Mouse (Mus musculus) kidney, adult 2 months (tissue): ENCODE measurements around the gene H2afz. TPM values are rescaled to one million over a fixed set of nuclear protein-coding genes. Genes with fewer than 3 reads are reported as not detected.

ENCODE experiments used
- DNase-seq: peaks from one replicate; pipeline ENCODE4 v3.0.0; 2021
- H3K27ac ChIP-seq: fragments of 200-500 bp; 2 replicates; pipeline ENCODE4 v1.5.1; 2012; ENCODE audit warnings: low read depth, low read length, control low read depth, inconsistent platforms; ENCODE audit not compliant: insufficient read depth
- H3K27me3 ChIP-seq: fragments of 200-500 bp; replicated peaks from 2 replicates; pipeline ENCODE4 v1.6.1; 2012; ENCODE audit warnings: mild to moderate bottlenecking, moderate library complexity, low read length, inconsistent platforms; ENCODE audit not compliant: control insufficient read depth, insufficient read depth
- H3K36me3 ChIP-seq: fragments of 200-500 bp; 2 replicates; pipeline ENCODE4 v1.6.1; 2012; ENCODE audit warnings: mild to moderate bottlenecking, moderate library complexity, low read length, inconsistent platforms; ENCODE audit not compliant: control insufficient read depth, insufficient read depth
- H3K4me1 ChIP-seq: fragments of 200-500 bp; 2 replicates; pipeline ENCODE4 v1.6.1; 2011; ENCODE audit warnings: low read length; ENCODE audit not compliant: control insufficient read depth, insufficient read depth
- H3K4me3 ChIP-seq: fragments of 200-500 bp; 2 replicates; pipeline ENCODE4 v1.5.1; 2011; ENCODE audit warnings: mild to moderate bottlenecking, low read depth, low read length, control low read depth; ENCODE audit not compliant: insufficient read depth
- CTCF ChIP-seq: fragments of 200-500 bp; conservative IDR thresholded peaks from 2 replicates; pipeline ENCODE4 v1.5.1; 2011; ENCODE audit warnings: low read depth, mild to moderate bottlenecking, control low read depth, low read length, moderate library complexity, mixed read lengths; ENCODE audit not compliant: insufficient read depth, insufficient read length
- POLR2A ChIP-seq: fragments of 200-500 bp; IDR thresholded peaks from one replicate; pipeline ENCODE4 v1.6.1; 2011; ENCODE audit warnings: low read depth, low read length, control low read depth
- WGBS: fragments of 180-500 bp; shearing (Covaris S2); methylation state at CpG from one replicate; pipeline ENCODE4 v1.1.7; 2018; 5-methylcytosine and 5-hydroxymethylcytosine counted together
- polyA plus RNA-seq: library from polyadenylated mRNA; depleted of rRNA; stranded (reverse); fragments of >200 nt; gene quantifications from 2 replicates; pipeline ENCODE4 v1.2.3, GENCODE M21; 2012; rRNA removed

H2afz gene
- polyA plus RNA-seq: 365 and 439 TPM in 2 replicates

- peak; percentile 99 for DNase-seq
- Histone ChIP-seq H3K27me3 (no peaks in the 10 kb centered on the region), H3K27ac (peak within 1 kb of the TSS; percentile 93), H3K36me3 (no peaks in the 10 kb centered on the region), H3K4me3 (peak within 1 kb of the TSS; percentile 92), H3K4me1 (no peaks in the 10 kb centered on the region; the same call in 1 of the 2 replicates)
- 4% methylated on average over 102 of the region's 115 CpGs for WGBS
- TF ChIP-seq CTCF: no peak
- TF ChIP-seq POLR2A: peak; percentile 81
Observed at GRCm38 (mm10) chr3:137864124-137864987, at the start of gene H2afz. Gene H2afz (plus strand): TSS chr3:137864487.

GRCm38 (mm10) chr3:137818713-137819112, 45.6 kb upstream of the H2afz start:
- TF ChIP-seq POLR2A (no peak), CTCF (no peak)
- H3K27ac ChIP-seq: no peak overlapping the region
- WGBS: 23% methylated on average over 4 of the region's 4 CpGs
- H3K27me3 ChIP-seq: no peaks in the 10 kb centered on the region
- DNase-seq: peak; percentile 21
- H3K36me3 ChIP-seq: no peaks in the 10 kb centered on the region
- H3K4me3 ChIP-seq: no peak overlapping the region
- H3K4me1 ChIP-seq: no peaks in the 10 kb centered on the region

GRCm38 (mm10) chr3:137820688-137821467, 43.4 kb upstream of the H2afz start:
- H3K36me3 ChIP-seq: no peaks in the 10 kb centered on the region
- H3K27ac ChIP-seq: no peak overlapping the region
- TF ChIP-seq CTCF: no peak
- TF ChIP-seq POLR2A: no peak
- no peak for DNase-seq
- WGBS: 82% methylated on average over 6 of the region's 6 CpGs
- H3K4me3 ChIP-seq: no peak overlapping the region
- no peaks in the 10 kb centered on the region for H3K27me3 ChIP-seq
- no peaks in the 10 kb centered on the region for H3K4me1 ChIP-seq

- Histone ChIP-seq H3K4me1 (no peaks in the 10 kb centered on the region), H3K27ac (no peak overlapping the region), H3K27me3 (no peaks in the 10 kb centered on the region), H3K36me3 (no peaks in the 10 kb centered on the region), H3K4me3 (no peak overlapping the region)
- WGBS: 93% methylated on average over 3 of the region's 3 CpGs
- DNase-seq: no peak
- TF ChIP-seq POLR2A: no peak
- TF ChIP-seq CTCF: no peak
Observed at GRCm38 (mm10) chr3:137823317-137823716, 41.0 kb upstream of the H2afz start.

GRCm38 (mm10) chr3:137827678-137828077, 36.6 kb upstream of the H2afz start:
- 36% methylated on average over 11 of the region's 11 CpGs for WGBS
- no peak for TF ChIP-seq CTCF
- TF ChIP-seq POLR2A: no peak
- no peaks in the 10 kb centered on the region for H3K36me3 ChIP-seq
- no peak overlapping the region for H3K27ac ChIP-seq
- H3K4me1 ChIP-seq: no peaks in the 10 kb centered on the region
- no peak for DNase-seq
- no peak overlapping the region for H3K4me3 ChIP-seq
- H3K27me3 ChIP-seq: no peaks in the 10 kb centered on the region

GRCm38 (mm10) chr3:137831156-137831555, 33.1 kb upstream of the H2afz start:
- 89% methylated on average over 2 of the region's 2 CpGs for WGBS
- Histone ChIP-seq H3K4me3 (no peak overlapping the region), H3K27me3 (no peaks in the 10 kb centered on the region), H3K36me3 (no peaks in the 10 kb centered on the region), H3K4me1 (no peaks in the 10 kb centered on the region), H3K27ac (no peak overlapping the region)
- no peak for DNase-seq
- no peak for TF ChIP-seq CTCF
- TF ChIP-seq POLR2A: no peak

- H3K27me3 ChIP-seq: no peaks in the 10 kb centered on the region
- H3K36me3 ChIP-seq: no peaks in the 10 kb centered on the region
- no peak overlapping the region for H3K27ac ChIP-seq
- no peak overlapping the region for H3K4me3 ChIP-seq
- H3K4me1 ChIP-seq: no peaks in the 10 kb centered on the region
- no peak for DNase-seq
- no peak for TF ChIP-seq CTCF
- TF ChIP-seq POLR2A: no peak
Observed at GRCm38 (mm10) chr3:137833128-137833527, 31.2 kb upstream of the H2afz start.
